Mouse (Mus musculus): Measurements from ENCODE around the gene Fcgrt.

GRCm38 (mm10) chr7:45145460-45145859 is 41.8 kb upstream of the Fcgrt start:
- TF ChIP-seq CTCF (conservative IDR thresholded peaks at IDR 0.05; ENCODE audit: low read length) (no peak), NANOG (IDR thresholded peaks at IDR 0.05; ENCODE audit: borderline replicate concordance, low read length) (no peak)

Data from E14TG2a.4 (cell line).